Mouse (Mus musculus) liver, embryonic 14.5 days (tissue): Measurements from ENCODE around the gene Sel1l3. TPM values are rescaled to one million over a fixed set of nuclear protein-coding genes. Genes with fewer than 3 reads are reported as not detected.

Experiments used
- ATAC-seq: fragments of 200-750 bp; cut with Nextera tagmentation; 2 replicates; pipeline ENCODE4 v1.8.0; 2017; ENCODE audit warnings: moderate number of reproducible peaks, mild to moderate bottlenecking, moderate library complexity; ENCODE audit not compliant: insufficient read depth
- DNase-seq, 3 experiments: peaks; one replicate each; pipeline ENCODE4 v3.0.0-alpha.2; 2012 to 2013; ENCODE audit warnings: low read depth in 3 of 3, low spot score in 3 of 3
- H3K27ac ChIP-seq: fragments of 300-500 bp; sonication (generic); 2 replicates; pipeline ENCODE4 v1.5.1; 2014; ENCODE audit warnings: moderate library complexity, mild to moderate bottlenecking, control low read depth, inconsistent platforms
- H3K27me3 ChIP-seq: fragments of 300-500 bp; sonication (generic); 2 replicates; pipeline ENCODE4 v1.6.1; 2014; ENCODE audit warnings: mild to moderate bottlenecking, low read length, moderate library complexity; ENCODE audit not compliant: control insufficient read depth, insufficient read depth
- H3K36me3 ChIP-seq: fragments of 300-500 bp; sonication (generic); replicated peaks from 2 replicates; pipeline ENCODE4 v1.6.1; 2014; ENCODE audit warnings: low read depth; ENCODE audit not compliant: control insufficient read depth, insufficient read depth
- H3K4me1 ChIP-seq, 2 experiments: fragments of 200-500 bp in 1 of 2; fragments of 300-500 bp in 1 of 2; sonication (generic) in 1 of 2; replicated peaks; 2 replicates each; pipeline ENCODE4 v1.6.1; 2012 to 2014; ENCODE audit warnings: antibody characterized with exemption in 1 of 2, inconsistent platforms in 1 of 2, low read length in 1 of 2; ENCODE audit not compliant: control insufficient read depth in 2 of 2, insufficient read depth in 2 of 2
- H3K4me2 ChIP-seq: fragments of 300-500 bp; sonication (generic); 2 replicates; pipeline ENCODE4 v1.6.1; 2014; ENCODE audit warnings: low read depth, mild to moderate bottlenecking, control low read depth, moderate library complexity
- H3K4me3 ChIP-seq, 2 experiments: fragments of 200-500 bp in 1 of 2; fragments of 300-500 bp in 1 of 2; sonication (generic) in 1 of 2; 2 replicates each; pipeline ENCODE4 v1.5.1; 2012 to 2014; ENCODE audit warnings: low read depth in 2 of 2, low read length in 2 of 2, mild to moderate bottlenecking in 2 of 2, control low read depth in 1 of 2, inconsistent platforms in 1 of 2, moderate library complexity in 1 of 2; ENCODE audit not compliant: insufficient read depth in 1 of 2
- H3K9ac ChIP-seq: fragments of 300-500 bp; sonication (generic); replicated peaks from 2 replicates; pipeline ENCODE4 v1.6.1; 2014; ENCODE audit warnings: mild to moderate bottlenecking, control low read depth, moderate library complexity
- H3K9me3 ChIP-seq: fragments of 300-500 bp; sonication (generic); 2 replicates; pipeline ENCODE4 v1.6.1; 2016; ENCODE audit warnings: low read length, mixed read lengths; ENCODE audit not compliant: control insufficient read depth
- CTCF ChIP-seq: IDR thresholded peaks from 2 replicates; pipeline ENCODE4 v1.5.1; 2016; ENCODE audit warnings: antibody characterized with exemption, low read depth, control low read depth
- EP300 ChIP-seq: IDR thresholded peaks from 2 replicates; pipeline ENCODE4 v1.6.1; 2016; ENCODE audit warnings: antibody characterized with exemption, low read depth
- WGBS: fragments of 180-500 bp; shearing (Covaris S2); extraction: QIAGEN DNeasy Blood & Tissue Kit; methylation state at CpG from one replicate; pipeline ENCODE4 v1.1.7; 2014; ENCODE audit not compliant: insufficient replicate concordance; 5-methylcytosine and 5-hydroxymethylcytosine counted together
- polyA plus RNA-seq, 2 experiments: library from polyadenylated mRNA; depleted of rRNA in 1 of 2; stranded (reverse) in 1 of 2; unstranded in 1 of 2; fragments of >200 nt; fragmentation: Nextera tagmentation in 1 of 2; extraction: Ambion mirVana in 1 of 2; gene quantifications; 2 replicates each; pipeline versions ENCODE4 v1.2.1 to v1.2.3; 2012 to 2014

Gene Sel1l3
- polyA plus RNA-seq, 2 experiments: 0.03 to 0.10 TPM

GRCm38 (mm10) chr5:53111036-53111435 is 102.7 kb downstream of the Sel1l3 start:
- Histone ChIP-seq H3K4me3 (no peak overlapping the region), H3K9me3 (no peaks in the 10 kb centered on the region), H3K27me3 (no peaks in the 10 kb centered on the region), H3K4me1 (no peaks in the 10 kb centered on the region), H3K36me3 (no peaks in the 10 kb centered on the region), H3K9ac (no peak overlapping the region), H3K27ac (no peak overlapping the region), H3K4me2 (no peak overlapping the region)
- no peak for TF ChIP-seq CTCF
- TF ChIP-seq EP300: no peak
- ATAC-seq (no peak), DNase-seq (no peak)
- WGBS: 57% methylated on average over 5 of the region's 5 CpGs

GRCm38 (mm10) chr5:53110225-53110624 is 103.5 kb downstream of the Sel1l3 start:
- TF ChIP-seq CTCF (no peak), EP300 (no peak)
- H3K4me2 ChIP-seq: no peak overlapping the region
- H3K4me1 ChIP-seq: no peaks in the 10 kb centered on the region
- 55% methylated on average over 4 of the region's 4 CpGs for WGBS
- no peak overlapping the region for H3K4me3 ChIP-seq
- no peaks in the 10 kb centered on the region for H3K36me3 ChIP-seq
- ATAC-seq (no peak), DNase-seq (no peak)
- H3K9me3 ChIP-seq: no peaks in the 10 kb centered on the region
- no peaks in the 10 kb centered on the region for H3K27me3 ChIP-seq
- no peak overlapping the region for H3K27ac ChIP-seq
- no peak overlapping the region for H3K9ac ChIP-seq

GRCm38 (mm10) chr5:53108668-53109067 is 105.1 kb downstream of the Sel1l3 start:
- Histone ChIP-seq H3K36me3 (no peaks in the 10 kb centered on the region), H3K27ac (no peak overlapping the region), H3K9ac (no peak overlapping the region), H3K4me1 (no peaks in the 10 kb centered on the region), H3K9me3 (no peaks in the 10 kb centered on the region), H3K4me2 (no peak overlapping the region), H3K4me3 (no peak overlapping the region), H3K27me3 (no peaks in the 10 kb centered on the region)
- WGBS: 60% methylated on average over 1 of the region's 1 CpGs
- ATAC-seq (no peak), DNase-seq (no peak)
- TF ChIP-seq EP300 (no peak), CTCF (no peak)

- Histone ChIP-seq H3K27ac (no peak overlapping the region), H3K4me3 (no peak overlapping the region), H3K4me2 (no peak overlapping the region), H3K27me3 (no peaks in the 10 kb centered on the region), H3K4me1 (no peaks in the 10 kb centered on the region), H3K36me3 (no peaks in the 10 kb centered on the region), H3K9me3 (no peaks in the 10 kb centered on the region), H3K9ac (no peak overlapping the region)
- DNase-seq (no peak), ATAC-seq (no peak)
- no peak for TF ChIP-seq CTCF
- no peak for TF ChIP-seq EP300
- 65% methylated on average over 9 of the region's 9 CpGs for WGBS
These were observed 105.7 kb downstream of the Sel1l3 start for GRCm38 (mm10) chr5:53108026-53108425.

GRCm38 (mm10) chr5:53106731-53107130 is 107.0 kb downstream of the Sel1l3 start:
- no peak for TF ChIP-seq EP300
- TF ChIP-seq CTCF: no peak
- no peaks in the 10 kb centered on the region for H3K4me1 ChIP-seq

GRCm38 (mm10) chr5:53106125-53106524 is 107.6 kb downstream of the Sel1l3 start:
- DNase-seq (no peak), ATAC-seq (no peak)
- H3K9ac ChIP-seq: no peak overlapping the region
- H3K27me3 ChIP-seq: no peaks in the 10 kb centered on the region
- WGBS: 55% methylated on average over 4 of the region's 4 CpGs
- H3K4me1 ChIP-seq: no peaks in the 10 kb centered on the region
- no peaks in the 10 kb centered on the region for H3K9me3 ChIP-seq
- TF ChIP-seq EP300: no peak
- no peak for TF ChIP-seq CTCF
- H3K4me2 ChIP-seq: no peak overlapping the region
- H3K36me3 ChIP-seq: no peaks in the 10 kb centered on the region
- H3K4me3 ChIP-seq: no peak overlapping the region
- H3K27ac ChIP-seq: no peak overlapping the region

More at GRCm38 (mm10) chr5:53106731-53107130, 107.0 kb downstream of the Sel1l3 start:
- H3K27me3 ChIP-seq: no peaks in the 10 kb centered on the region
- no peak overlapping the region for H3K9ac ChIP-seq
- WGBS: 10% methylated on average over 4 of the region's 4 CpGs
- no peak overlapping the region for H3K4me2 ChIP-seq
- no peak overlapping the region for H3K27ac ChIP-seq
- H3K36me3 ChIP-seq: no peaks in the 10 kb centered on the region
- no peaks in the 10 kb centered on the region for H3K9me3 ChIP-seq
- DNase-seq (no peak), ATAC-seq (no peak)
- no peak overlapping the region for H3K4me3 ChIP-seq
